Mouse (Mus musculus) heart, adult 2 months (tissue): ENCODE results near the gene Lrrc8a.

Experiments used
- CTCF ChIP-seq: fragments of 200-600 bp; IDR thresholded peaks from 2 replicates; pipeline ENCODE4 v1.8.1; 2022; ENCODE audit warnings: antibody characterized with exemption, mild to moderate bottlenecking, moderate library complexity
- EP300 ChIP-seq: fragments of 200-500 bp; IDR thresholded peaks from 2 replicates; pipeline ENCODE4 v1.6.1; 2011; ENCODE audit warnings: low read depth, low read length, control low read depth; ENCODE audit not compliant: insufficient read depth
- POLR2A ChIP-seq: fragments of 200-500 bp; IDR thresholded peaks from 2 replicates; pipeline ENCODE4 v1.6.1; 2011; ENCODE audit warnings: mild to moderate bottlenecking, low read depth, low read length, control low read depth; ENCODE audit not compliant: insufficient read depth

DNA sequence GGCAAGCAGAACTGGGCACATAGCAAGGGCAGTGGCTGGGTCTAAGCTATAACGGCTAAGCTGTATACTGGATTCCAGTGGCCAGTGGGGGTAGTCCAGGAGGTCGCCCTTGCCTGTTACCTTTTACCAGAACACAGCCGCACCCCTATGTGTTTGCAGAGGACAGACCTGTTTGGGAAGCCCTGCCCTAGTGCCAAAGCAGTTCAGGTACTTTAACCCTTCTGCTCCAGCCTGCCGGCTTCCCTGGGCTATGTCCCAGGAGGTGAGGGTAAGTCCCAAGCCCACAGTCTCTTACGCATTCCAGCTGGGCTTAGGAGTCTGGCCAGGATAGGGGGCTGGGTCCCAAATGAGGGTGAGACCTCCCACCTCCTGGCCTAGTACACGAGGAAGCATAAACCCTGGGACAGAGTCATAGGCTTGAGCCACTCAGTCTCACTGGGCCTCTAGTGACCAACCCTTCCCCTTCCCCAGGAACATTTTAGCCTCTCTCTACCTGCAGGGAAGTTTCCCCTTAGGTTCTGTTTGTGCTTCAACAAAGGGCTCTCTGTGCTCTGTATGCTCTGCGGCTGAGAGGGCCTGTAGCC, 7.2 kb downstream of the Lrrc8a start:
- no peak for TF ChIP-seq CTCF
- TF ChIP-seq EP300: no peak
- TF ChIP-seq POLR2A: no peak
